Comparison of ENCODE assay signal across 7 mouse cellular contexts in genomic region chr5:115520325-115520869, GRCm38 (mm10). TPM values are rescaled to one million over a fixed set of nuclear protein-coding genes. Genes with fewer than 3 reads are reported as not detected.
DNase-seq lines count a peak whose midpoint lies in the region; ATAC-seq and TF ChIP-seq lines count a peak whose summit lies in the region.

No protein-coding gene starts in this region.

- H3K9ac ChIP-seq in kidney, embryonic 15.5 days: no peak overlapping the region
- no peak overlapping the region for H3K9ac ChIP-seq in neural tube, embryonic 15.5 days (replicated peaks)

- peak overlapping the region; percentile 89 for H3K27ac ChIP-seq in kidney, embryonic 15.5 days
- H3K27ac ChIP-seq in neural tube, embryonic 15.5 days (replicated peaks): peak overlapping the region; percentile 51; the same call in 1 of the 2 replicates

- peaks cover 58% of the 10 kb centered on the region for H3K4me1 ChIP-seq in lung, adult 2 months (ENCODE audit: control insufficient read depth, insufficient read depth, low read length)
- H3K4me1 ChIP-seq in kidney, embryonic 15.5 days: peaks cover 69% of the 10 kb centered on the region
- H3K4me1 ChIP-seq in neural tube, embryonic 15.5 days: peaks cover 28% of the 10 kb centered on the region

- H3K4me3 ChIP-seq in lung, adult 2 months (replicated peaks; ENCODE audit: extremely low read depth, low read depth, low read length): no peak overlapping the region
- 0 out of 2 replicates have a peak overlapping the region, but pooled peaks have one; percentile 5 for H3K4me3 ChIP-seq in kidney, embryonic 15.5 days (replicated peaks)
- no peak overlapping the region for H3K4me3 ChIP-seq in neural tube, embryonic 15.5 days (replicated peaks)

- H3K27me3 ChIP-seq in kidney, embryonic 15.5 days: no peaks in the 10 kb centered on the region
- no peaks in the 10 kb centered on the region for H3K27me3 ChIP-seq in neural tube, embryonic 15.5 days (replicated peaks)

- peak; percentile 52 for DNase-seq in lung, adult 2 months
- no peak for DNase-seq in lung, postnatal 36 days
- peak; percentile 65 to 80 for DNase-seq in heart, adult 9 months (ENCODE audit: low spot score in 2 of 2)
- no peak for DNase-seq in ovary, postnatal 14 days (ENCODE audit: low spot score)

- peak overlapping the region; percentile 27 for H3K4me2 ChIP-seq in kidney, embryonic 15.5 days
- H3K4me2 ChIP-seq in neural tube, embryonic 15.5 days: no peak overlapping the region

- H3K36me3 ChIP-seq in kidney, embryonic 15.5 days: peaks cover 7% of the 10 kb centered on the region; the same call in 1 of the 2 replicates
- no peaks in the 10 kb centered on the region for H3K36me3 ChIP-seq in neural tube, embryonic 15.5 days

- TF ChIP-seq CTCF in lung, adult 2 months (IDR thresholded peaks at IDR 0.05; ENCODE audit: insufficient read depth, low read length): no peak

- no peak for TF ChIP-seq POLR2A in lung, adult 2 months (IDR thresholded peaks at IDR 0.05; ENCODE audit: borderline replicate concordance, extremely low read depth, low read depth, low read length)

- ATAC-seq in kidney, embryonic 15.5 days (replicated peaks; ENCODE audit: low FRiP score): no peak
- no peak for ATAC-seq in neural tube, embryonic 15.5 days (ENCODE audit: low FRiP score)
- no peak for ATAC-seq in activated CD4-positive, CD25-positive, alpha-beta regulatory T cell, adult 4 months

- H3K9me3 ChIP-seq in kidney, embryonic 15.5 days (replicated peaks): no peaks in the 10 kb centered on the region
- H3K9me3 ChIP-seq in neural tube, embryonic 15.5 days (replicated peaks): no peaks in the 10 kb centered on the region

- 22% methylated on average over 21 of the region's 21 CpGs for WGBS in lung, adult 2 months
- WGBS in kidney, embryonic 15.5 days: 49% methylated on average over 21 of the region's 21 CpGs
- WGBS in neural tube, embryonic 15.5 days: 76% methylated on average over 21 of the region's 21 CpGs

RNA-seq across cellular contexts. Expression of gene Pxn, which starts 13.9 kb away (rescaled TPM):
- 214 and 226 TPM in 2 replicates for polyA plus RNA-seq in lung, adult 2 months (2012; rRNA removed)
- 51.7 and 56.1 TPM in 2 replicates for polyA plus RNA-seq in kidney, embryonic 15.5 days (2015; fragmentation: Nextera tagmentation; extraction: Ambion mirVana)
- polyA plus RNA-seq in neural tube, embryonic 15.5 days (2015; fragmentation: Nextera tagmentation; extraction: Ambion mirVana): 21.3 and 28.2 TPM in 2 replicates
- polyA plus RNA-seq in activated CD4-positive, CD25-positive, alpha-beta regulatory T cell, adult 4 months (2017; shearing (Covaris generic)): 10 to 100 TPM; 14.5 to 21.0 TPM

RNA-seq across cellular contexts. Expression of gene Sirt4, which starts 35.9 kb away (rescaled TPM):
- 36.5 and 38.3 TPM in 2 replicates for polyA plus RNA-seq in lung, adult 2 months (2012; rRNA removed)
- 24.6 and 25.0 TPM in 2 replicates for polyA plus RNA-seq in kidney, embryonic 15.5 days (2015; fragmentation: Nextera tagmentation; extraction: Ambion mirVana)
- 31.0 and 37.1 TPM in 2 replicates for polyA plus RNA-seq in neural tube, embryonic 15.5 days (2015; fragmentation: Nextera tagmentation; extraction: Ambion mirVana)
- polyA plus RNA-seq in activated CD4-positive, CD25-positive, alpha-beta regulatory T cell, adult 4 months (2017; shearing (Covaris generic)): 10 to 100 TPM; 10.4 to 14.9 TPM

RNA-seq across cellular contexts. Expression of gene Rplp0, which starts 38.9 kb away (rescaled TPM):
- 1,185 and 1,411 TPM in 2 replicates for polyA plus RNA-seq in lung, adult 2 months (2012; rRNA removed)
- polyA plus RNA-seq in kidney, embryonic 15.5 days (2015; fragmentation: Nextera tagmentation; extraction: Ambion mirVana): 1,539 and 1,600 TPM in 2 replicates
- 785 and 1,036 TPM in 2 replicates for polyA plus RNA-seq in neural tube, embryonic 15.5 days (2015; fragmentation: Nextera tagmentation; extraction: Ambion mirVana)
- 1,000 to 10,000 TPM; 4,414 to 4,537 TPM for polyA plus RNA-seq in activated CD4-positive, CD25-positive, alpha-beta regulatory T cell, adult 4 months (2017; shearing (Covaris generic))

RNA-seq across cellular contexts. Expression of gene Gcn1l1, which starts 44.7 kb away (rescaled TPM):
- polyA plus RNA-seq in lung, adult 2 months (2012; rRNA removed): 36.8 and 52.8 TPM in 2 replicates
- polyA plus RNA-seq in kidney, embryonic 15.5 days (2015; fragmentation: Nextera tagmentation; extraction: Ambion mirVana): 44.3 and 49.3 TPM in 2 replicates
- polyA plus RNA-seq in neural tube, embryonic 15.5 days (2015; fragmentation: Nextera tagmentation; extraction: Ambion mirVana): 35.7 and 37.6 TPM in 2 replicates
- 10 to 100 TPM; 22.2 to 30.6 TPM for polyA plus RNA-seq in activated CD4-positive, CD25-positive, alpha-beta regulatory T cell, adult 4 months (2017; shearing (Covaris generic))

RNA-seq across cellular contexts. Expression of gene Pla2g1b, which starts 54.3 kb away (rescaled TPM):
- 38.0 and 46.8 TPM in 2 replicates for polyA plus RNA-seq in lung, adult 2 months (2012; rRNA removed)
- polyA plus RNA-seq in kidney, embryonic 15.5 days (2015; fragmentation: Nextera tagmentation; extraction: Ambion mirVana): 0.61 and 1.2 TPM in 2 replicates
- 0.81 and 1.1 TPM in 2 replicates for polyA plus RNA-seq in neural tube, embryonic 15.5 days (2015; fragmentation: Nextera tagmentation; extraction: Ambion mirVana)
- not detected for polyA plus RNA-seq in activated CD4-positive, CD25-positive, alpha-beta regulatory T cell, adult 4 months (2017; shearing (Covaris generic))

Comparison
In these comparisons a context has a peak if more than half of its experiments do, and no peak if none do; other contexts are left out.
1. DNase-seq: peak in lung, adult 2 months (single experiment) and heart, adult 9 months (2 of 2); none in lung, postnatal 36 days (single experiment) and ovary, postnatal 14 days (single experiment).